Mouse (Mus musculus) liver, embryonic 14.5 days (tissue): ENCODE results near the gene Tcap.

Experiments
- CTCF ChIP-seq: IDR thresholded peaks from 2 replicates; pipeline ENCODE4 v1.5.1; 2016; ENCODE audit warnings: antibody characterized with exemption, low read depth, control low read depth
- EP300 ChIP-seq: IDR thresholded peaks from 2 replicates; pipeline ENCODE4 v1.6.1; 2016; ENCODE audit warnings: antibody characterized with exemption, low read depth

DNA sequence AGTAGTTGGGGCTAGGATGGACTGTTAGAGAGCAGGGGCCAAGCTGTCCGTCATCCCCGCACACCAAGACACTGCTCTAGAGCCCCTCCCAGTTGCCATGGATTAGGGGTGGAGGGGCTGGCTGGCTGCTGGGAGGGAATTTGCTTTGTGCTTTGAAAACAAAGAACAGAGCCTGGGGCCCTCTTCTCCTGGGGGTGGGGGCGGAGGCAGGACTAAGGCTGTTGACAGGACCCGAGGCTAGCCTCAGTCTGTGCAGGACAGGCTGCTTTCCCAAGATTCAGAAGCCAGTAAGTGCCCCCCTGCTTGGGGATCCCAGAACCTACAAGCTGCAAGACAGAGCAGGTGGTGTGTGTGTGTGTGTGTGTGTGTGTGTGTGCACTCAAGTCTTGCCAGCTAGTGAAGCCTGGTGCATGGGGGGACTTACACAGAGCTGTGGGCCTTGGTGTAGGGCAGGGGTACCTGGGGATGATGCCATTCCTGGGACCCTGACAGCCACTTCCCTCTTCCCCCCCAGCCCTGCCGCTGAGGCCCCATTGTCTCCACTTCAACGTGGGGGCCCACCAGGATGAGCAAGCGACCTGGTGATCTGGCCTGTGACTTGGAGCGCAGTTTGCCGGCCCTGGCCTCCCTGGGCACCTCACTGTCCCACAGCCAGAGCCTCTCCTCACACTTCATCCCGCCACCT lies 11.9 kb upstream of the Tcap start:
- TF ChIP-seq CTCF (no peak), EP300 (no peak)
